Mouse (Mus musculus) embryo, embryonic 11.5 days (tissue): Measurements from ENCODE around the gene Kcnd3.

ENCODE experiments used
- DNase-seq: peaks from one replicate; pipeline ENCODE4 v3.0.0-alpha.2; 2012; ENCODE audit warnings: low read depth, low spot score

Gene Kcnd3

DNA sequence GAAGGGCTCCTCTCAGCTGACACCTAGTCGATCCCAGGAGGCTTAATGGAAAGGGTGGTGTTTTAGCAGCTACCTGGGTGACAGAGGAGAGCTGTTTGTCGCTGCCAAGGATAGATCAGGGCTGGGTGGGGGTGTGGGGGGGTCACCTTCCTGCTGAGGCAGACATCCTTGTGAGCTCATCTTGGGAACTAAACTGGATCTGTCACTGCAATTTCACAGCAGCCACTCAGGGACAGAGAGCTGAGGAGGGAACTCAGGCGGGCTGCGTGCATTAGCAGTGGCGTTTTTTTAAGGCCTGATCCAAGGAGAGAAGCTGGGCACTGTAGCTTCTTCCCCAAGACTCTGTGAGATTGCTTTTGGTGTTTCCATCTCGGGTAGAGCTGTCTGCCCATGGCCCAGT, 129.0 kb downstream of the Kcnd3 start:
- DNase-seq: no peak

DNA sequence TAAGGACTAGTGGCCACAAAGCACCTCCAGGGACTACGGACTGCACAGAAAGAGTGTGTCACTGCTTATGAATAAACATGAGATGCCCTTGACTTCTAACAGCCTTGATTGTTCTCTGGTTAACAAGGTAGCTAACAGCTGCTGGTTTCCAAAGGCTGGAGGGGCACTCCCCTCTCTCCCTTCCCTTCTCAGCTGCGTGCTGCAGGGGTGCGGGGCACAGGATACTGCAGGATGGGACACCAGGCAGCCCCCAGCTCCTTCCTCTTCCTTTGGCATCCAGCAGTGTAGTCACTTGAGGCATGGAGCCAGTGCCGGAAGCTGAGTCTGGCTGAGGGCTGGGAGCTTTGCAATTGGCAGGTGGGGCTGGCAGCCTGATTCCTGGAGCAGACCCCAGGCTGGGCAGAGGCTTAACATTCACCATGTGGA, 133.6 kb downstream of the Kcnd3 start:
- DNase-seq: no peak

DNA sequence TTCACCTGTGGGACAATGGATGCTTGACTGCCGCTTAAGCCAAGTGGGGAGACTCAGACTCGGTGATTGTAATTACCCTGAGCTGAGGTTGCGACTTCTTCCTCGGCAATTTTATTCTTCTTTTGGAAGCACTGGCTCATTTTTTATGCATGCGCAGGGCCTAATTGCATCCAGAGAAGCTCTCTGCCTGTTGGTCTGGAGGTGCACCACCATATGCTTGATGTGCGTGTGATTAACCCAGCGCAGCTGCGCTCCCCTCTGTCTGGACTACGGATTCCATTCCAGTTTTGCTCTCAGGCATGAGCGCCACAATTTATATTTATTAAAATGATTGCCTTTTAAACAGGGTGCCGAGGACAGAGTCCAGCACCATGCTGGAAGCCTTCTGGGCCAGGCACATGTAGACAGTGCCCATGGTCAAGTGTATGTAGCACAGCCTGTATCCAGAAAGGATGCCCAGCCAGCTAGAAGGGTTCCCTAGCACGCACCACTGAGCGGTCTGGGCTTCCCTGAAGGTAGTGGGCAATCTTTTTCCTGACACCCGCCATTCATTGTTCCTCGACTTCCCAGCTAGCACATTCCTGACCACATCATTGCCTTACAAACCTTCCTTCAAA, 138.0 kb downstream of the Kcnd3 start:
- DNase-seq: no peak

DNA sequence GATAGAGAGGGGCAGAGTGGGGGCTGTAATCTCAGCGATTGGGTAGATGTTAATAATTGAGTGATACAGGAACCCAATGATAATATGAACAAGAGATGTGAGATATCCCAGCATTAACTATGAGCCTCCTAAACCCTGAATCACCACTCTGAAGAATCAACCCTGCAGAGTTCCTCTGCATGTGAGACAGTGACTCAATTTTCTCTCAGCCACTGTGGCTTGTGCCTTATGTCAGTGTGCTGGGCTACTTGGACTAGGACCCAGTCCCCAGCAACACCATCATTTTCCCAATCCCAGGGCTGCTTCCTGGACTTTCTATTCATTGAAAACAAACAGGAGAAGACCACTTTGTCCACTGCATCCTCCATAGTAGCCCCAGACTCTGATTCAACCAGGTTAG, 139.6 kb downstream of the Kcnd3 start:
- DNase-seq: no peak

DNA sequence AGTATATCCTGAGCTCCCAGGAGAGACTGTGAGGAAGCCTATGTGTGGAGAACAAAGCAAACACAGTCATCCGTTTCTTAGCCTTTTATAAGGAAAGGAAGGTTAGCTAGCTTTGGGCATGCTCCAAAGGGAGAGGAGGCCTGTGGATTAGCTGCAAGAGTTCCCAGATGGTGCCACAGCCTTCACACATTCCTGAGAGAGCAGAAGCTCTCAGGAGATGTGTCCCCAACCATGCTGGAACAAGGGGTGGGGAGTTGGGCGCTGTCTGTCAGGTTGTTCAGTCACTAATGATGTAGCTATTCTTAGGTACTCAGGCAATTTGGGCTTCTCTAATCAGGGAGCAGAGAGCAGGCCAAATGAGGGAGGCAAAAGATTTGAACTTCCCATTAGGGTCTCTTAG, 140.1 kb downstream of the Kcnd3 start:
- no peak for DNase-seq

DNA sequence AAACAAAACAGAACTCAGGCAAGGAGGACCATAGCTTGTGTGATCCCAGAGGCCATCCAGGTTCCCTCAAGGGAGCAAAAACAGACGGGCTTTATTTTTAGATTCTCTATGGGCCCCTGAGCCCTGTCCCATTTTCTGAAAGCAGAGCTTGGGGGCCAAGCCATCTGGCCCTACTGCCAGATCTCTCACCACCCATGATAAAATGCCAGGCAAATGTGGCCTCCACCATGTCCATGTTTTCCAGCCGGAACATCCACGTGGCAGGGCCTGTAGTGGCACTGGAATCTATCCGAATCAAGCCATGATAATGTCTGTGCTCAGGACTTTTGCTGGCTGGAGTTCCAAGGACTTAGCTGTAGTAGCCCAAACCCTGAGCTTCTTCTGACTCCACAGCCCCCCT, 148.4 kb downstream of the Kcnd3 start:
- no peak for DNase-seq

DNA sequence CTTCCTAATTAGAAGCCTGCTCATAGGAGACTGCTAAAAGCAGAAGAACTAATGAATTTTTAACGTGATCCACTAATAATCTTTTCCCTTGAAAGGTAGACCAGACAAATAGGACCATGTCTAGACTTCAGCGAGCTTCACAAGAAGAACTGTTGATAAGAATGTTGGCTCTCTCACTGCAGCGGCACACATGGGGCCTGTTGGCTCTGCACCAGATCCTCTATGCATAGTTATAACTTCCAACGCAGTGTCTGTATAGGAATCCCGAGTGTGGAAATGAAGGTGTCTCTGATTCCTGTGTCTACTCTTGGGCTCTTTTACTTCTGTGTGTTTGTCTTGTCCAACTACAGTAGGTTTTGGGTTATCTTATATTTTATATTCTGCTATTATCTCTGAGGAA, 150.8 kb downstream of the Kcnd3 start:
- DNase-seq: no peak

DNA sequence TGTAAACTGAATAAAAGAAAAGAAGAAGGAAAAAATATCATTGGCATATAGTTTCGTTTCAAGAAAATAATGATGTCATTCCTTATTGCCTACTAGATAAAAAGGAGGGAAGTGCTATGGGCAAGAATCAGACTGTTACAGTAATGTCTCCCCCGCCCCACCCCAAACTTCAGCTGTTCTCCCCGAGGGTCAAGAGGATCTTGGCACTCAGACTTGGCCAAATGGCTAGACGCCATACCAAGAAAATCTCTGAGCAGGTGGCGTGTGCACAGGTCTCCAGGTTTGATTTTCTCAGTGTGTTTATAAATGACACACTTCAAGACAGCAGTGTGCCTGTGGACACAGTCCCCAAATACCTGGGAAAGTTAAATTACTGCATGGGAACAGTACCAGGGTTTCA, 153.6 kb downstream of the Kcnd3 start:
- no peak for DNase-seq

DNA sequence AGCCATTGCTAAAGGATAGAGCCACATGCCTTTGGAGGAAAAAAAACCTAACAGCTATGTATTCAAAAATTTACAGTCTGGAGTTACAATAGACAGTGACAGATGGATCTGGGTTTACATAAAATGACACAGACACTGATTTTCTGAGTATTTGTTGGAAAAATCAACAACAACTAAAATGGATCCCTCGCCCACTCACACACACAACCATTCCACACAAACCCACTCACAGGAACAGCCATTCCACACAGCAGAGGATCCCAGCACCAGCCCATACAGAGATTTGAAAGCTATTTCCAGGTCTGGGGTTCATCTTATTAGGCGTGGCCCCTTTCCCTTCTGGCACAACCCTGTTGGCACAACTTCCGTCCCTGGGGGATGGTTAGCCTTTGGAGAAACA, 156.7 kb downstream of the Kcnd3 start:
- no peak for DNase-seq

DNA sequence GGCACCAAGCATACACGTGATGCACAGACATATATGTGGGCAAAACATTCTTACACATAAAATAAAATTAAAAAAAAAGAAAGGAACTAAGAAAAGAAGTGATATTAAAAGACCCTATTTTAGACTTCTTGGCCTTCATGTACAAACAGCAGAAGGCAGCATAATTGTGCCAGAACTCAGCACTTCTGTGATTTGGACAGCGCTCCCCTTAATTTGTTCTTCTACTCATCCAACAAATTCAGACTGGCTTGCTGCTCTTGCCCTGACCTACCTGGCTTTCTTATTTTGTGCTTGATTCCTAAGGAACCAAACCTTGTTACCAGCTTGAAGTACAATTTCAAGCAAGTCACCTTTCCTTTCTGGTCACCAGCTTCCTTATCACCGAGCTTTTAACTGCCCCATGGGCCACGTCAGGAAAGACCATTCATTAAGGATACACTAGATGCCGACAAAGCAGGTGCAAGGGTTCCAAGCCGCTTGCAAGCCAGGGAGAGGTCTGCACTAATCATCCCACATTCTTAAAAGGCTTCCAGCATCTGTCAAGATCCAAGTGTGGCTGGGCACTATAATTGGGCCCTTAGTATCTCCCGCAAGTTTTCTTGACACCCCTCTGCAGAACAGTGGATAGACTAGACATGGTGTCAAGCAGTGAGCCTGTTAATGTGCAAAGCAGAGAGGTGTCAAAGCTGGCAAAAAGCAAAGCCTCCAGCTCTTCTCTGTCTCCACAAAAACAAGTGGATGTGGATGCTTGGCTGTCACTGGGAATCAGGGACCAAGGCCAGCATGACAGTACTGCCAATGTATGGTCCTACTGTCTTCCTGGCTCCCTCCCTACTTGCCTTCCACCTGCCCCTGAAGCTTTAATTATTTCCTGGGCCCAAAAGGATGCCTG, 159.6 kb downstream of the Kcnd3 start:
- DNase-seq: no peak

DNA sequence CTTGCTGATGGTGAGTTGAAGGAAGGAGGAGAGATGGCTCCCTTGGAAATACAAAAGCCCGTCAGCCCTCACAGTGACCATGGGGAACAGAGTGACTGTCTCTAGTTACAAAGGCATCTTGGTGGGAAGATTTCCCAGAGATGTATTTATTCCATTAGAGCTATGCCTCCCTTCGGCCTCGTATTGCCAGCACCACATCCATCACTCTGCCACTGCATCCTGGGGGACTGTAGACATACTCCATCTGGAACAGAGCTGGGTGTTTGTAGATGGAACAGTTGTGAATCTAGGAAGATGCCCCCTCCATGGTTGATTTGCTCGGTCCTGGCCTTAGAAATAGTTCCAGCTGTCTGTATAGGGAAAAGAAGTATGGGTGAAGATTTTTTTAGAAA, 160.3 kb downstream of the Kcnd3 start:
- DNase-seq: no peak

DNA sequence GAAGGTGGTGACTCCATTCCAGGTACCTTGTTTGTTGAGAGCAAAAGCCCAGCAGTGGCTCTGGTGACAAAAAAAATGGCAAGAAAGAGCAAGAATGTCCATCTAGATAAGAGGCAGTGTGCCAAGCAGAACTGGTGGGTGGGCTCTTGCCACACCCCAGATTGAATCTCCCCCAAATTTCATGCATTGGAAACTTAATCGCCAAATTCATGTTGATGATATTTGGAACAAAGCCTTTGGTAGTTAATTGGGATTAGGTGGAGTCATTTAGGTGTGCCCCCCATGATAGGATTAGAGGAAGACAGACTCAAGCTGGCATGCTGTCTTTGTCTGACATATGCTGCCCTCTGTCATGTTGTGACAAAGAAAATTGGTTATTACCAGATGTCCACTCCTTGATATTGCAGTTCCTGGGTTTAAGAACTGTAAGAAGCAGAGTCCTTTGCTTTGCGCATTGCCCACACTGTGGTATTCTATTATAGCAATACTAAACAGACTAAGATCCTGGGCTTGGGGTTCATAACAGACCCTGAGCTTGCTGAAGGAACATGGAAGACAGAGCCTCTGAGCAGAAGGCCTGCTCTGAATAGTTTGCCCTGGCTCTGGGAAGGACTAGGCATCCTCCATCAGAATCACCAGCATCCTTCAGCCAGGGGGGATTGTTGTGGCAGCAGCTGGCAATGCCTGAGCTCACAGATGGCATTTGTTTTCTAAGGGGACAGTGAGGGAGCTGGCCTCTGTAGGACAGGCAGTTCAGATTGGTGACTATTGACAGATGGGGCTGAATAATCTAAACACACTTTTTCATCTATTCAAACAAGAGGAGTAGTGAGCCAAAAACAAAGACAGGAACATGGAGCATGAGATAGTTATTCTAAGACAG, 165.0 kb downstream of the Kcnd3 start:
- no peak for DNase-seq

DNA sequence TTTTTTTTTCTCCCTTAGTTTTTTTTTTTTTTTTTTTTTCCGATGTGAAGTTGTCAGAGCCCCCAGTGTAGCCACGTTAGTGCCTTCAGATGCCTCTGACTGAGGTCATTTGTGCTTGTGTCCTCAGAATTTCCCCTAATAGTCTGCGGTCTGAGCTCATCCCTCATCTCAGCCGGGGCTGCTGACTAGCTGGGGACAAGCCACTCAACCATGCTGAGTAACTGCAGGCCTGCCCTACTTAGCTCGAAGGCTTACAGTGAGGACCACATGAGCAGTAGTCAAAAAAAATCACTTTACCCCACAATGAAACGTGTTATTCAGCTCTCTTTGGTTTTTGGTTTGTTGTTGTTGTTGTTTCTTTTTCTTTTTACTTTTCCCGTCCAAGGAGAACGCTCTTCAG, 169.0 kb downstream of the Kcnd3 start:
- DNase-seq: no peak

DNA sequence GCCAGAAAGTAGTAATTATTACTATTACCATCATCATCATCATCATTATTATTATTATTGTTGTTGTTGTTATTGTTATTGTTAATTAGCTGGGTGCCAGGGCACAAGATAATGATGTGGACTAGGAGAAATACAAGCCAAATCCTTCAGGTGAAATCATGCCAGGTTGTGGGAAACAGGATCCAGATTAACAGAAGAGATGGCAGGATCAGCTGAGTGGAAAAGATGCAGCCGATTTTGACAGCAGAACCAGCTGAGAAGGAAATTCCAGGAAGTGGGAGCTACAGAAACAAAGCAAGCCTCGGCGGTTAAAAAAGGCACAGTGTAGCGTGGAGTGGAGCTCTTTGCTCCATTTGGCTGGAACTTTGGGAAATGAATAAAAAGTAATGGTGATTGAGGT, 171.0 kb downstream of the Kcnd3 start:
- DNase-seq: no peak

DNA sequence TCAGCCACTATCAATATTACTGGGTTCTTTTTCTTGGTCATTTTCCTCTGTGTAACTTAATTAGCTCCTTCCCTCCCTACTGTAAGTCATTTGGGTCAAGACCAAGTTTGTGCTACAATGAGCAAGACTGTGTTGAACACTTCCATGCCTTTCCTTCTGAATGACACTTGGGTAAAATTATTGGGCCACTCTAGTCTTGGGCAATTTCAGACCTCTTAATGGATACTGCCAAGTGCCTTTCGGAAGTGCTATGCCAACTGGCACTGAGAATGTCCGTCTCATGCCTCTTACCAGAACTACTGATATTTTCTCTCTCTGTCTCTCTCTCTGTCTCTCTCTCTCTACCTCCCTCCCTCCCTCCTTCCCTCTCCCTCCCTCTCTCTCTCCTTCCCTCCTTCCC, 173.8 kb downstream of the Kcnd3 start:
- DNase-seq: no peak

DNA sequence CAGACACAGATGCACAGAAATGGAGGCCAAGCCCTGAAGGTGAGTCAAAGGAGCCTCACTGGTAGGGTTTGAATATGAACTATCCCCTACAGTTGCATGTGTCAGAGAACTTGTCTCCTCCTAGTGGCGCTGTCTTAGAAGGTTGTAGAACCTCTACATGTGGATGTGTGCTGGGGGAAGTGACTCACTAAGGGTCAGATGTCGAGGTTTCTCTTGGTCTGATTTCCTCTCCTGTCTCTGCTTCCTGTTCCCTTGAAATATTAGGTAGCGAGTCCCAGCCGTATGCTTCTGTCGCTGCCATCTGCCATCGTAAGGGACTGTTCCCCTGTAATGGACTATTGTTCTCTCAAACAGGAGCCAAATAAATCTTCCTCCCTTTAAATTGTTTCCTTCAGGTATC, 175.1 kb downstream of the Kcnd3 start:
- DNase-seq: no peak

DNA sequence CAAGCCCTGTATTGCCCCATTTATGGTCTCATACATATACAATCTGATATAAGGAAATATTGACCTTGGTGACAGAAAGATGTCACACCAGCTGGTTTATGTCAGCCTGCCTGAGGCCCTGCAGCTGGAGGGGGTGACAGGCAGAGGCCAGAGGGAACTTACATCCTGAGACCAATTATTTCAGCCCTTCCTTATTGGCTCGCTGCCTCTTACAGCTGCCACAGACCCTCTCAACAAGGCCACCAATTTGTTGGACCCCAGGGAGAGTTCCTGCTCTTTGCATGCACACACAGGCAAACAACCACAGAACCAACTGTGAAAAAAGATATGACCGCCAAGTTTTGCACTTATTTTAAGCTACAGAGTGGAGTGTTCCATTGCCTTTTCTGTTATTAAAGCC, 180.2 kb downstream of the Kcnd3 start:
- DNase-seq: no peak

DNA sequence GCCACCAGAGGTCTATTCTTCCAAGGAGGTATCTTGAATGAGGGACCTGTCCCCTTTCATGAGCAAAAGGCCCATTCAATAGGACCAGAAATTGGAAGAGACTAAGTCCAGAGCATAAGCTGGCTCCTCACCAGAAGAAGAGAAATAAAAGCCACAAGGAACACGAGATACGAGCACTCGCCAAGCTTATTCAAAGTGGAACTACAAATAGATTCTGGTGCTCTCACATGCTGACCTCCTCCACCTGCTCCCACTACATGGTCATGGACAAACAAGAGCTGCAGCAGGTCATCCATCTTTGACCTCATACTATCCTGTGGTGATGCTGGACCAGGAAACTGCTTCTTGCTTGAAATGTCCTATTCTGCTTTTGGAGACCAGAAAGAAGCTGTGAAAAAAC, 180.9 kb downstream of the Kcnd3 start:
- DNase-seq: no peak

DNA sequence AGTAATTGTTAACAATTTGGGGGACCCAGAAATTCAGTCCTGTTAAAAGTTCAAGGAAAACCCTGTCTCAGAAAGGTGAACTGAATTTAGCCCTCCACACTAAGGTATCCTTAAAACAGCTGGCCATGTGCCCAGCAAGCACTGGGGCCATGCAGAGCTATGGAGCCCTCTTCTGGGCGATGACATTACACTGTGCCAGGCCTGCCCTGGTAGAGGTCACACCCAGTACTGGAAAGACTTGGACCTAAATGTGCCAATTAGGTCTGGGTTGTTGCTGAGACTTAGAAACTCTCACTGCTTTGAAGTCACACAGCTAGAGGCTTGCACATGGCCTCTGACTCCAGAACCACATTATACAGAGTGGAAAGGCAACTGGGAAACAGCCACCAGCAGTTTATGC, 190.1 kb downstream of the Kcnd3 start:
- DNase-seq: no peak

DNA sequence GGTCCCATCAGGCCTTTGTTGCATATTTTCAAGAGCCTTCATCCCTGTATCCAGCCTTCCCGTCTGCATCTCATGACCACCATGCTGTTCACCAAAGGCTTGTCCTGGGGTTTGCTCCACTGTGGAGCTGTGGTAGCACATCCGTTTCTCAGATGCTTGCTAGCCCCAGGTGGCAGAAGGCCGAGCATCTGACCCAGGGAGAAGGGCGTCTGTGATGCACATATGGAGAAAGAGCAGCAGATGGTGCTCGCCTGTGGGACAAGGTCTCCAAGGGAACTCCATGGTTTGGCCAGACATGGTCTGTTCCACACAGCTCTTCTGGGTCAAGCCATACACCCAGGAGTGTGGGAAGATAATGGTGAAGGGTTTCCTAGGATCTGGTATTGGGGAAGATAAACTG, 191.4 kb downstream of the Kcnd3 start:
- DNase-seq: no peak

DNA sequence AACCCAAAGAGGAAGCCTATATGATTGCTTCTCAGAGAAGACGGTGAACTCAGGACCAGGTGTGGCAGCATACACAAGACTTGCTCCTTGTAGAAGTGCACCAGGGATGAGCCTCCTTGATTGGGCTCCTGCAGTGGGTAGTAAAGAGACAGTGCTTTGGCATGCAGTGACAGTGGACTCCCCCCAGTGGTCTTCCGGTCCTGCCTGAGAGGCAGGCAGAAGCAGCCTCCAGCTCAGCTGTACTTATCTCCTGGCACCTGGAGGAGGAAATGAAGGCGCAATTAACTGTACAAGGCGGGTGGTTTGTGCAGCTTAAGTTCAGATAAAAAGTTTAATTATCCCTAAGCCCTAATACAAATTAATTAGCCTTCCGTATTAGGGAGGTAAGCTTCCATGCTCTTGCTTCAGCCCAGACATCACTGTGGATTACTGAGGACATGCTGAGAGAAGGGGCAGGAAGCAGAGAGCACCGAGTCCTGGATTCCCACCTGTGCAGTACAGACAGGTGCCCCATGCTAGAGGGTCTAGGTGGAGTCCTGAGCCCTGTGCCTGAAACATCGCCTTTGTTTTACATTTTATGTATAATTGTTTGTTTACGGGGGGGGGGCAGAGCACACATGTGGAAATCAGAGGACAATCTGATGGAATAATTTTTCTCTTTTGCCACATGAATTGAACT, 196.9 kb downstream of the Kcnd3 start:
- DNase-seq: no peak
